Mouse (Mus musculus) liver, adult 2 months (tissue): Measurements from ENCODE around the gene Lhfpl2.

Experiments used
- CTCF ChIP-seq: fragments of 200-500 bp; IDR thresholded peaks from 2 replicates; pipeline ENCODE4 v1.5.1; 2011; ENCODE audit warnings: low read depth, low read length, control low read depth
- POLR2A ChIP-seq: fragments of 200-500 bp; IDR thresholded peaks from 2 replicates; pipeline ENCODE4 v1.6.1; 2011; ENCODE audit warnings: low read length, control low read depth; ENCODE audit not compliant: insufficient read depth; ENCODE audit errors: extremely low read depth

GRCm38 (mm10) chr13:94173633-94174576 lies 116.3 kb downstream of the Lhfpl2 start:
- TF ChIP-seq CTCF (no peak), POLR2A (no peak)
